Mouse (Mus musculus) gastrocnemius, adult 2 months (tissue): ENCODE measurements around the gene Tcf15. TPM values are rescaled to one million over a fixed set of nuclear protein-coding genes. Genes with fewer than 3 reads are reported as not detected.

Experiments
- DNase-seq: peaks from one replicate; pipeline ENCODE4 v3.0.0; 2022
- H3K27ac ChIP-seq: fragments of 200-600 bp; 2 replicates; pipeline ENCODE4 v1.8.1; 2022; ENCODE audit warnings: mild to moderate bottlenecking
- H3K4me3 ChIP-seq: fragments of 200-600 bp; 2 replicates; pipeline ENCODE4 v1.8.1; 2022; ENCODE audit warnings: mild to moderate bottlenecking, moderate library complexity
- CTCF ChIP-seq: fragments of 200-600 bp; IDR thresholded peaks from 2 replicates; pipeline ENCODE4 v1.8.1; 2022; ENCODE audit warnings: antibody characterized with exemption, mild to moderate bottlenecking, moderate library complexity
- intact Hi-C: fragments of 180-260 bp; cut with DNase I; formaldehyde crosslinking; loops from one replicate; pipeline ENCODE4 v1.15.1; 2025
- total RNA-seq, 2 experiments: library from RNA; stranded (reverse); gene quantifications; 2 replicates each; pipeline ENCODE4 v1.2.3; 2021

Gene Tcf15
- total RNA-seq, 2 experiments from 2014 or later: 14.9 to 22.8 TPM

GRCm38 (mm10) chr2:152108702-152109101 lies 34.7 kb upstream of the Tcf15 start:
- no peak for DNase-seq
- intact Hi-C loops: loop anchor here (5.0 kb wide), 1 partner anchor 254 kb away; no protein-coding TSS in a partner anchor
- no peak overlapping the region for H3K4me3 ChIP-seq
- TF ChIP-seq CTCF: no peak
- no peak overlapping the region for H3K27ac ChIP-seq

- Histone ChIP-seq H3K27ac (no peak overlapping the region), H3K4me3 (no peak overlapping the region)
- DNase-seq: no peak
- no peak for TF ChIP-seq CTCF
- intact Hi-C loops: loop anchor here (5.0 kb wide), 1 partner anchor 253 kb away; no protein-coding TSS in a partner anchor
Measured at GRCm38 (mm10) chr2:152109386-152109785, 34.0 kb upstream of the Tcf15 start.

GRCm38 (mm10) chr2:152111311-152111710 lies 32.0 kb upstream of the Tcf15 start:
- Histone ChIP-seq H3K4me3 (no peak overlapping the region), H3K27ac (peak overlapping the region; percentile 16; the same call in 1 of the 2 replicates)
- TF ChIP-seq CTCF: no peak
- no peak for DNase-seq
- intact Hi-C loops: loop anchor here (1.0 kb wide), 1 partner anchor 86 kb away; no protein-coding TSS in a partner anchor

- TF ChIP-seq CTCF: peak; percentile 100; the same call in 1 of the 2 replicates
- intact Hi-C loops: loop anchor here (1.0 kb wide), 1 partner anchor 85 kb away; no protein-coding TSS in a partner anchor
- DNase-seq: peak; percentile 89
- Histone ChIP-seq H3K4me3 (no peak overlapping the region), H3K27ac (peak overlapping the region; percentile 16; the same call in 1 of the 2 replicates)
Measured at GRCm38 (mm10) chr2:152111920-152112319, 31.4 kb upstream of the Tcf15 start.

GRCm38 (mm10) chr2:152112490-152112889 lies 30.9 kb upstream of the Tcf15 start:
- H3K4me3 ChIP-seq: no peak overlapping the region
- no peak for DNase-seq
- H3K27ac ChIP-seq: no peak overlapping the region
- TF ChIP-seq CTCF: no peak
- intact Hi-C loops: no loop called here

- intact Hi-C loops: no loop called here
- no peak for DNase-seq
- no peak for TF ChIP-seq CTCF
- Histone ChIP-seq H3K27ac (no peak overlapping the region), H3K4me3 (no peak overlapping the region)
Measured at GRCm38 (mm10) chr2:152112970-152113369, 30.4 kb upstream of the Tcf15 start.

GRCm38 (mm10) chr2:152114057-152114975 lies 29.0 kb upstream of the Tcf15 start:
- no peak for TF ChIP-seq CTCF
- DNase-seq: no peak
- Histone ChIP-seq H3K4me3 (peak overlapping the region; percentile 38), H3K27ac (no peak overlapping the region)
- intact Hi-C loops: no loop called here

GRCm38 (mm10) chr2:152117694-152118093 lies 25.7 kb upstream of the Tcf15 start:
- Histone ChIP-seq H3K4me3 (no peak overlapping the region), H3K27ac (no peak overlapping the region)
- no peak for TF ChIP-seq CTCF
- intact Hi-C loops: no loop called here
- no peak for DNase-seq

- TF ChIP-seq CTCF: no peak
- DNase-seq: no peak
- intact Hi-C loops: no loop called here
- Histone ChIP-seq H3K27ac (no peak overlapping the region), H3K4me3 (no peak overlapping the region)
Measured at GRCm38 (mm10) chr2:152119228-152119865, 24.0 kb upstream of the Tcf15 start.

- Histone ChIP-seq H3K27ac (no peak overlapping the region), H3K4me3 (no peak overlapping the region)
- no peak for DNase-seq
- intact Hi-C loops: no loop called here
- TF ChIP-seq CTCF: no peak
Measured at GRCm38 (mm10) chr2:152122896-152123295, 20.5 kb upstream of the Tcf15 start.

GRCm38 (mm10) chr2:152128597-152128996 lies 14.8 kb upstream of the Tcf15 start:
- intact Hi-C loops: no loop called here
- H3K4me3 ChIP-seq: no peak overlapping the region
- H3K27ac ChIP-seq: no peak overlapping the region
- TF ChIP-seq CTCF: no peak
- DNase-seq: no peak

- no peak for TF ChIP-seq CTCF
- no peak for DNase-seq
- Histone ChIP-seq H3K27ac (no peak overlapping the region), H3K4me3 (no peak overlapping the region)
- intact Hi-C loops: no loop called here
Measured at GRCm38 (mm10) chr2:152129778-152130177, 13.6 kb upstream of the Tcf15 start.

- H3K4me3 ChIP-seq: no peak overlapping the region
- H3K27ac ChIP-seq: no peak overlapping the region
- intact Hi-C loops: no loop called here
- no peak for TF ChIP-seq CTCF
- no peak for DNase-seq
Measured at GRCm38 (mm10) chr2:152132016-152132415, 11.3 kb upstream of the Tcf15 start.
